In the genomic region with DNA sequence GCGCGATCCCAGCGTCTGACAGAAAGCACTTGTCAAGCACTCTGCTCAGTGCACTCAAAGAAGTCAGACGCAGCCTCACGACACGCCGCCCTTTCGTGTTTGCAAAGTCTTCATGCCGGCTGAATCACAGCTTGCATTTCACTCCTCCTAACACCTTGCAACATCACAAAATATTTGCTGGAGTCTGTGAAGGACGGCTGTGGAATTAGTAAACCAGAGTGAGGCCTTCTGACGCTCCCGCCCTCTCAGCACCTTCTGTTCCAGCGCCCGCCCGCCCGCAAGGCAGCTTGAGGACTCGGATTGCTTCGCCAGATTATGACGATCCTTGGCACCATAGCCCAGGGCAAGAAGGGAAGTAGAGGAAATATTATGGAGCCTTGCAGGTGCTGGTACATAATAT, we compare ENCODE assay signal across 11 mouse cellular contexts. TPM values are rescaled to one million over a fixed set of nuclear protein-coding genes. Genes with fewer than 3 reads are reported as not detected.
A peak's percentile ranks its signal among the peaks of the same experiment; 100 is the strongest.
DNase-seq lines count a peak whose midpoint lies in the region; TF ChIP-seq lines count a peak whose summit lies in the region.
"Had no signal": no experiment of that assay in that cellular context is flagged by ENCODE, and none has a peak within 500 bp of the region (broad histone marks: within the 10 kb centered on the region; RNA-seq: fewer than 3 reads in every experiment).

No protein-coding gene starts in this region.

- H3K4me3 ChIP-seq in gastrocnemius, adult 2 months: peak overlapping the region; percentile 59
- H3K4me3 ChIP-seq: neural tube, embryonic 13.5 days had no signal

- intact Hi-C loops in gastrocnemius, adult 2 months (cut with DNase I): loop anchor here (5.0 to 10.0 kb wide), 2 partner anchors 79 to 533 kb away; partner anchors contain the start of gene Rhoq
- intact Hi-C loops in gastrocnemius, postnatal 14 days (cut with DNase I; ENCODE audit: low total_unique reads): loop anchor here (5.0 to 10.0 kb wide), 3 partner anchors 63 to 557 kb away; partner anchors contain the start of genes Socs5 and Tmem247

- TF ChIP-seq CTCF in gastrocnemius, adult 2 months (IDR thresholded peaks at IDR 0.05): no peak

- DNase-seq in gastrocnemius, adult 2 months: peak; percentile 28
- no peak for DNase-seq in gastrocnemius, postnatal 14 days
- DNase-seq in adrenal gland, postnatal 36 days: peak; percentile 40 to 41
- peak; percentile 39 to 48 for DNase-seq in layer of hippocampus, postnatal 14 days (ENCODE audit: low spot score in 2 of 2)
- peak; percentile 44 to 71 for DNase-seq in lung, postnatal 4 days
- no peak for DNase-seq in urinary bladder, postnatal 25 days (ENCODE audit: low spot score)
- no peak for DNase-seq in ovary, adult 18-20 months (ENCODE audit: low spot score)
- no peak for DNase-seq in T-cell, adult 2 months (ENCODE audit: low spot score)
- DNase-seq: kidney, adult 8-10 months; liver had no signal

- no peak overlapping the region for H3K27ac ChIP-seq in gastrocnemius, adult 2 months
- H3K27ac ChIP-seq: neural tube, embryonic 13.5 days had no signal

RNA-seq across cellular contexts. Expression of gene Cript, which starts 16.4 kb away (rescaled TPM):
- total RNA-seq in gastrocnemius, adult 2 months (2021): 10 to 100 TPM; 46.1 to 51.7 TPM
- total RNA-seq in gastrocnemius, postnatal 14 days (2021): 10 to 100 TPM; 27.1 to 31.1 TPM
- 10 to 100 TPM; 64.3 to 69.0 TPM for total RNA-seq in adrenal gland, postnatal 36 days (2021)
- 10 to 100 TPM; 52.7 to 53.0 TPM for total RNA-seq in layer of hippocampus, postnatal 14 days (2021)

RNA-seq across cellular contexts. Expression of gene Pigf, which starts 16.5 kb away (rescaled TPM):
- total RNA-seq in gastrocnemius, adult 2 months (2021): 1 to 10 TPM; 2.2 to 2.7 TPM
- 1 to 10 TPM; 2.1 to 2.9 TPM for total RNA-seq in gastrocnemius, postnatal 14 days (2021)
- 10 to 100 TPM; 14.5 to 15.9 TPM for total RNA-seq in adrenal gland, postnatal 36 days (2021)
- total RNA-seq in layer of hippocampus, postnatal 14 days (2021): 10 to 100 TPM; 18.2 TPM

Comparison
In these comparisons a context has a peak if more than half of its experiments do, and no peak if none do; other contexts are left out.
1. DNase-seq: peak in gastrocnemius, adult 2 months (single experiment), adrenal gland, postnatal 36 days (2 of 2), layer of hippocampus, postnatal 14 days (2 of 2) and lung, postnatal 4 days (2 of 2); none in gastrocnemius, postnatal 14 days (single experiment), urinary bladder, postnatal 25 days (single experiment), ovary, adult 18-20 months (single experiment) and T-cell, adult 2 months (single experiment).